Mouse (Mus musculus) erythroblast, embryonic 14.5 days (primary cell): ENCODE data around the gene Mfsd12.

Source experiments
- GATA1 ChIP-seq: IDR thresholded peaks from 2 replicates; pipeline ENCODE4 v1.6.1; 2012; ENCODE audit warnings: low read length, inconsistent platforms, mixed read lengths
- TAL1 ChIP-seq: IDR thresholded peaks from 3 replicates; pipeline ENCODE4 v1.6.1; 2012; ENCODE audit warnings: low read length, inconsistent platforms, mixed read lengths

DNA sequence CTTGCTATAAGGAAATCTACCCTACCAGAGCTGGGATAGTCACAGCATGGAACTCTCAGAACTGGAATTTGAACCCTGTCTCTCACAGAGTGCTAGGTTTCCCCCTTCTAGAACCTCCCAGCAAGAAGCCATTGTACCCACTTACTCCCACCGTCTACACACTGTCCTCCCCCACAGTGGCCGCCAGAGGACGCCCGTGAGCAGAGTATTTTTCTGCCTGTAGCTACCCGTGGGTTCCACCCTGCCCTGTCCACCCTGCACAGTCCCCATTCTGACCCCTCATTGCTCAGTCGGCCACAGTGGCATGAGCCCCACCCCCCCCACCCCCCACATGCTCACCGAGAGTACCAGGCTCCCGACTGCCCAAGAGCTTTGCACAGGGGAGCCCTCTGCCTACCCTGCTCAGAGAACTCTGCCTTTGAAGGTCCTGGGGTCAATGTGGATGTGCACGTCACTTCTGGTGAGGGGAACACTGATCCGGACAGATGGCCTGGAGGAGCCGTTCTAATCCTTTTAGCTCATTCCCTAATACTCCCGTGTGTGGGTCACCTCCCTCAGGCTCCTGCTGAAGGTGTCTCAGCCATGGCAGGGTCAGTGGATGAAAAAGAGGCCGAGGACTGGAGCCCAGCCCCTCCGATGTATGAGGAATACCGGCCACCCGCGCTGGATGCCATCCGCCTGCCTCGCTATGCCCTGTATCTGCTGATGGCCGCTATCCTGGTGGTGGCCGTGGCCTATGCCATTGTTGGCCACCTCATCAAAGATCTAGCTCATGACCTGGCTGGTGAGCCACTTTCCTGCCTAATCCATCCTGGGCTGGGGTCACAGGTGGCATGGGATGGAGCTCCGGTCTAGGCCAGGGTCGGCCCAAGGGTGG lies 32.7 kb downstream of the Mfsd12 start:
- TF ChIP-seq GATA1: no peak
- TF ChIP-seq TAL1: no peak
